Mouse (Mus musculus): ENCODE data around the gene Znhit3. TPM values are rescaled to one million over a fixed set of nuclear protein-coding genes. Genes with fewer than 3 reads are reported as not detected.

Znhit3 gene
- polyA plus RNA-seq, 1 experiment from 2014 or later, result 34.8 TPM

- no peak overlapping the region for H3K9ac ChIP-seq
- no peak overlapping the region for H3K4me3 ChIP-seq (replicated peaks)
- peaks cover 23% of the 10 kb centered on the region for H3K4me1 ChIP-seq (replicated peaks)
- H3K36me3 ChIP-seq (replicated peaks), result no peaks in the 10 kb centered on the region
- H3K27me3 ChIP-seq, result peaks cover 7% of the 10 kb centered on the region
- no peak overlapping the region for H3K27ac ChIP-seq (replicated peaks)
- H3K4me2 ChIP-seq, result no peak overlapping the region
- ATAC-seq (ENCODE audit: insufficient read depth), result no peak
- H3K9me3 ChIP-seq (replicated peaks), result no peaks in the 10 kb centered on the region
- WGBS (ENCODE audit: insufficient replicate concordance), result 70% methylated on average over 8 of the region's 8 CpGs
Observed at GRCm38 (mm10) chr11:84920981-84921380, 4.8 kb upstream of the Znhit3 start.

GRCm38 (mm10) chr11:84919951-84920350 lies 3.8 kb upstream of the Znhit3 start:
- no peaks in the 10 kb centered on the region for H3K9me3 ChIP-seq (replicated peaks)
- 53% methylated on average over 7 of the region's 7 CpGs for WGBS (ENCODE audit: insufficient replicate concordance)
- ATAC-seq (ENCODE audit: insufficient read depth), result no peak
- no peaks in the 10 kb centered on the region for H3K36me3 ChIP-seq (replicated peaks)
- no peak overlapping the region for H3K4me3 ChIP-seq (replicated peaks)
- no peak overlapping the region for H3K9ac ChIP-seq
- no peak overlapping the region for H3K4me2 ChIP-seq
- H3K27ac ChIP-seq (replicated peaks), result no peak overlapping the region
- peaks cover 32% of the 10 kb centered on the region for H3K4me1 ChIP-seq (replicated peaks)
- H3K27me3 ChIP-seq, result peaks cover 7% of the 10 kb centered on the region

DNA sequence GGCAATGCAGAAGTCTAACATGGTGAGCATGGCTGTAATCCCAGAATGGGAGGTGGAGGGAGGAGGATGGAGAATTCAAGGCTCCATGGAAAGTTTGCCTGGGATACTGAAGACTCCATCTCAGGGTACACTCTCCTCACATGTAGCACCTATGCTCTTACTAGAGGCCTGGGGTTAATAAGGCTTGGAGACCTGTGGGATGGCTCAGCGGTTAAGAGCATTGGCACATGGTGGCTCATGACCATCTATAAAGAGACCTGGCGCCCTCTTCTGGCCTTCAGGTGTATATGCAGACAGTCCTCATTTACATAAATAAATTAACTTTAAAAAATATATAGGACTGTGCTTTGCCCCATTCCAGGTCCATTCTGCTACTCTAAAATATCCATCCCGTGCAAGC lies 3.1 kb upstream of the Znhit3 start:
- H3K4me1 ChIP-seq (replicated peaks), result peaks cover 39% of the 10 kb centered on the region
- H3K9ac ChIP-seq, result no peak overlapping the region
- 0 out of 2 replicates have a peak overlapping the region, but pooled peaks have one; percentile 2 for H3K27ac ChIP-seq (replicated peaks)
- no peaks in the 10 kb centered on the region for H3K9me3 ChIP-seq (replicated peaks)
- no peaks in the 10 kb centered on the region for H3K36me3 ChIP-seq (replicated peaks)
- ATAC-seq (ENCODE audit: insufficient read depth), result no peak
- no peak overlapping the region for H3K4me2 ChIP-seq
- 27% methylated on average over 3 of the region's 3 CpGs for WGBS (ENCODE audit: insufficient replicate concordance)
- H3K27me3 ChIP-seq, result peaks cover 7% of the 10 kb centered on the region
- no peak overlapping the region for H3K4me3 ChIP-seq (replicated peaks)

GRCm38 (mm10) chr11:84918425-84918824 lies 2.3 kb upstream of the Znhit3 start:
- peak; percentile 73 for ATAC-seq (ENCODE audit: insufficient read depth)
- Histone ChIP-seq H3K4me3 (replicated peaks) (no peak overlapping the region), H3K4me2 (peak overlapping the region; percentile 45), H3K27ac (replicated peaks) (no peak overlapping the region; the same call in 1 of the 2 replicates), H3K36me3 (replicated peaks) (peaks cover 8% of the 10 kb centered on the region), H3K9ac (no peak overlapping the region), H3K9me3 (replicated peaks) (no peaks in the 10 kb centered on the region), H3K4me1 (replicated peaks) (peaks cover 42% of the 10 kb centered on the region), H3K27me3 (peaks cover 7% of the 10 kb centered on the region)
- WGBS (ENCODE audit: insufficient replicate concordance), result 3% methylated on average over 16 of the region's 16 CpGs

DNA sequence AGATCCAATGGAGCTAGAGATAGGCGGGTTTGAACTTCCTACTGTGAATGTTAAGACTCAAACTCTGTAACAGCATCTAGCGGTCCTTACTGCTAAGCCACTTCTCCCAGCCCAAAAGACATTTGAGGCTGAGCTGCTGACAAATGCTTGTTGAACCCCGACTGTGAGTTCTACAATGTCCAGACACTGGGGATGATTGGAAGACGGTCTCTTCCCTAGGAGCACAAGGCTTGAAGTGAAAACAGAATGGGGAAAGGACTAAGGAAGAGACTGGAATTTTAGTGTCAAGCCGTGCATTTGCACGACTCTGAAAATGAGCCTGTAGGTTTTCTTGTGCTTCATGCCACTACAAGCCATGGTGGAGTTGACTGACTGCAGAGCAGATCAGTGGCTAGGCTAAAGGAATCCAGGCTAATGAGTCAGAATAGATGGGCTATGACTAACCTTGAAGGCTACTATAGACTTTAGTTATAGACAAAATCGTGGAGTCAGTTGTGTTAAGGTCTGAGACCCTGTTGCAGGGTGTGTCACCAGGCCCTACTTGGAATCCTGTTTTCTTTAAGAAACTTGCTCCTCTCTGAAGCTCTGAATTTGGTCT lies 636 bp upstream of the Znhit3 start:
- 0 out of 2 replicates have a peak overlapping the region, but pooled peaks have one; percentile 79 for H3K9ac ChIP-seq
- H3K27me3 ChIP-seq, result no peaks in the 10 kb centered on the region
- 54% methylated on average over 7 of the region's 7 CpGs for WGBS (ENCODE audit: insufficient replicate concordance)
- no peak for ATAC-seq (ENCODE audit: insufficient read depth)
- H3K27ac ChIP-seq (replicated peaks), result no peak overlapping the region
- peaks cover 42% of the 10 kb centered on the region for H3K4me1 ChIP-seq (replicated peaks)
- H3K4me3 ChIP-seq (replicated peaks), result peak overlapping the region; percentile 83
- H3K4me2 ChIP-seq, result peak overlapping the region; percentile 78
- H3K9me3 ChIP-seq (replicated peaks), result no peaks in the 10 kb centered on the region
- H3K36me3 ChIP-seq (replicated peaks), result peaks cover 22% of the 10 kb centered on the region

- Histone ChIP-seq H3K9ac (no peak overlapping the region), H3K9me3 (replicated peaks) (no peaks in the 10 kb centered on the region), H3K4me1 (replicated peaks) (peaks cover 42% of the 10 kb centered on the region), H3K27me3 (no peaks in the 10 kb centered on the region), H3K4me3 (replicated peaks) (peak overlapping the region; percentile 83), H3K4me2 (peak overlapping the region; percentile 78), H3K27ac (replicated peaks) (no peak overlapping the region), H3K36me3 (replicated peaks) (peaks cover 40% of the 10 kb centered on the region)
- ATAC-seq (ENCODE audit: insufficient read depth), result no peak
- WGBS (ENCODE audit: insufficient replicate concordance), result 69% methylated on average over 5 of the region's 5 CpGs
Observed at GRCm38 (mm10) chr11:84914673-84915072, 1.5 kb downstream of the Znhit3 start.

- peaks cover 81% of the 10 kb centered on the region for H3K36me3 ChIP-seq (replicated peaks)
- no peak overlapping the region for H3K4me3 ChIP-seq (replicated peaks)
- H3K4me2 ChIP-seq, result no peak overlapping the region
- no peaks in the 10 kb centered on the region for H3K27me3 ChIP-seq
- no peaks in the 10 kb centered on the region for H3K9me3 ChIP-seq (replicated peaks)
- no peak overlapping the region for H3K27ac ChIP-seq (replicated peaks)
- no peak overlapping the region for H3K9ac ChIP-seq
- 90% methylated on average over 4 of the region's 4 CpGs for WGBS (ENCODE audit: insufficient replicate concordance)
- no peak for ATAC-seq (ENCODE audit: insufficient read depth)
- H3K4me1 ChIP-seq (replicated peaks), result peaks cover 15% of the 10 kb centered on the region
Observed at GRCm38 (mm10) chr11:84910411-84910810, 5.8 kb downstream of the Znhit3 start.

DNA sequence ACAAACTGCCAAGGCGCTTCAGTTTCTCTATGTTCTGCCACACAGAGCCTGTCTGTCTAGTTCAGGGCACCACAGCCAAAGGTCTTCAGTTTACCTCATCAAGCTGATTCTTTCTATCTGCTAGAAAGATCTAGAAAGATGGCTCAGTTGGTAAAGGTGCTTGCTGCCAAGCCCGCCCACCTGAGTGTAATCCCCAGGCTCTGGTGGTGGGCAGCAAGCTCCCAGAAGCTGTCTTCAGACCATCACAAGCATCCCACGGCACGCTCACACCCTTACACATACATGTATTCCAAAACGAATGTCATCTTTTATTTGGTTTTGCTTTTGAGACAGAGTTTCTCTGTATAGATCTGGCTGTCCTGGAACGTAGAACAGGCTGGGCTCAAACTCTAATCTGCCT lies 7.7 kb downstream of the Znhit3 start:
- Histone ChIP-seq H3K4me2 (no peak overlapping the region), H3K27me3 (no peaks in the 10 kb centered on the region), H3K36me3 (replicated peaks) (peaks cover 88% of the 10 kb centered on the region), H3K4me1 (replicated peaks) (no peaks in the 10 kb centered on the region), H3K9ac (no peak overlapping the region), H3K9me3 (replicated peaks) (no peaks in the 10 kb centered on the region), H3K4me3 (replicated peaks) (no peak overlapping the region), H3K27ac (replicated peaks) (no peak overlapping the region)
- WGBS (ENCODE audit: insufficient replicate concordance), result 82% methylated on average over 6 of the region's 6 CpGs
- ATAC-seq (ENCODE audit: insufficient read depth), result no peak

- no peaks in the 10 kb centered on the region for H3K27me3 ChIP-seq
- H3K4me1 ChIP-seq (replicated peaks), result no peaks in the 10 kb centered on the region
- no peak for ATAC-seq (ENCODE audit: insufficient read depth)
- 64% methylated on average over 3 of the region's 3 CpGs for WGBS (ENCODE audit: insufficient replicate concordance)
- no peak overlapping the region for H3K4me2 ChIP-seq
- H3K9me3 ChIP-seq (replicated peaks), result no peaks in the 10 kb centered on the region
- no peak overlapping the region for H3K27ac ChIP-seq (replicated peaks)
- peaks cover 91% of the 10 kb centered on the region for H3K36me3 ChIP-seq (replicated peaks)
- H3K9ac ChIP-seq, result no peak overlapping the region
- H3K4me3 ChIP-seq (replicated peaks), result no peak overlapping the region
Observed at GRCm38 (mm10) chr11:84907081-84907480, 9.1 kb downstream of the Znhit3 start.

- no peaks in the 10 kb centered on the region for H3K4me1 ChIP-seq (replicated peaks)
- peaks cover 93% of the 10 kb centered on the region for H3K36me3 ChIP-seq (replicated peaks)
- no peaks in the 10 kb centered on the region for H3K27me3 ChIP-seq
- no peak overlapping the region for H3K4me3 ChIP-seq (replicated peaks)
- H3K27ac ChIP-seq (replicated peaks), result no peak overlapping the region
- no peaks in the 10 kb centered on the region for H3K9me3 ChIP-seq (replicated peaks)
- no peak overlapping the region for H3K4me2 ChIP-seq
- WGBS (ENCODE audit: insufficient replicate concordance), result 73% methylated on average over 9 of the region's 9 CpGs
- no peak for ATAC-seq (ENCODE audit: insufficient read depth)
- H3K9ac ChIP-seq, result no peak overlapping the region
Observed at GRCm38 (mm10) chr11:84904597-84905144, 11.5 kb downstream of the Znhit3 start.

DNA sequence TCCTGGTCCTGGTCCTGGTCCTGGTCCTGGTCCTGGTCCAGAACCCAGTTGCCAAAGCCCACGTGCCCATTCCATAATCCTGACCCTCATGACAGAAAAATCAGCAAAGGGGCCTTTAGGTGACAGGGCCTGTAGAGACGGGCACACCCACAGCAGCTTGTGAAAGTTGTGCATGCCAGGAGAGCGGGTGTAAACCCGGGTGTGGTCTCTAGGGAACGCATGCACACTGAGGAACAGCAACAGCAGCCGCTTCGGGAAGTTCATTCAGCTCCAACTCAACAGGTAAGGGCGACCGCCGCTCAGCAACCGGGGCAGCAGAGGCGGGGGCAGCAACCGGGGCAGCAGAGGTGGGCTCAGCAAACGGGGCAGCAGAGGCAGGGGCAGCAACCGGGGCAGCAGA lies 23.1 kb downstream of the Znhit3 start:
- H3K9ac ChIP-seq, result no peak overlapping the region
- no peak overlapping the region for H3K27ac ChIP-seq (replicated peaks)
- H3K4me1 ChIP-seq (replicated peaks), result no peaks in the 10 kb centered on the region
- peaks cover 71% of the 10 kb centered on the region for H3K36me3 ChIP-seq (replicated peaks)
- no peaks in the 10 kb centered on the region for H3K9me3 ChIP-seq (replicated peaks)
- no peak overlapping the region for H3K4me3 ChIP-seq (replicated peaks)
- no peaks in the 10 kb centered on the region for H3K27me3 ChIP-seq
- ATAC-seq (ENCODE audit: insufficient read depth), result no peak
- H3K4me2 ChIP-seq, result no peak overlapping the region
- 84% methylated on average over 15 of the region's 15 CpGs for WGBS (ENCODE audit: insufficient replicate concordance)

DNA sequence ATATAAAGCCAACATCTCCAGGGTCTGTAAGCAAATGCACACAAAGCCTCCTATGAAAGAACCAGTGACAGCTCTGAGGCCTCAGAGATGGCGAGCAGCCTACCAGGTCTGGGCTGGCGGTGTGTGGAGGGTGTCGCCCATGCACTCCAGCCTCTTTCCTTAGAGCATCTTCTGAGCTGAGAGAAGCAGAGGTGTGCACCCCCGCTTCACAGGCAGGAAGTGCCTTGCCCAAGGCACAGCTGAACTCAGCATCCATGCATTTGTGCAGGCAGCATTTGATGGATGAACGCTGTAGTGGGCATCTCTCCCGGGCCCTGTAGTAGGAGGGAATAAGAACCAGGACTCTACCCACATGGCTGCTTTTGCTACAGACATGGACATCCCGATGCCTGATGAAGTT lies 24.5 kb downstream of the Znhit3 start:
- no peak overlapping the region for H3K27ac ChIP-seq (replicated peaks)
- no peaks in the 10 kb centered on the region for H3K27me3 ChIP-seq
- peaks cover 71% of the 10 kb centered on the region for H3K36me3 ChIP-seq (replicated peaks)
- ATAC-seq (ENCODE audit: insufficient read depth), result no peak
- no peaks in the 10 kb centered on the region for H3K4me1 ChIP-seq (replicated peaks)
- no peak overlapping the region for H3K4me2 ChIP-seq
- no peak overlapping the region for H3K4me3 ChIP-seq (replicated peaks)
- 80% methylated on average over 7 of the region's 7 CpGs for WGBS (ENCODE audit: insufficient replicate concordance)
- H3K9ac ChIP-seq, result no peak overlapping the region
- H3K9me3 ChIP-seq (replicated peaks), result no peaks in the 10 kb centered on the region
